Mouse (Mus musculus) embryonic fibroblast, embryonic 13.5 days (primary cell): Measurements from ENCODE around the gene Arhgap33.

ENCODE experiments used
- CTCF ChIP-seq: IDR thresholded peaks from 2 replicates; pipeline ENCODE4 v1.5.1; 2011; ENCODE audit warnings: mild to moderate bottlenecking, control low read depth, low read length, moderate library complexity, borderline replicate concordance; ENCODE audit not compliant: insufficient read depth
- POLR2A ChIP-seq: IDR thresholded peaks from 2 replicates; pipeline ENCODE4 v1.6.1; 2011; ENCODE audit warnings: low read depth, mild to moderate bottlenecking, control low read depth, low read length, moderate library complexity

GRCm38 (mm10) chr7:30508061-30508460 is 26.8 kb downstream of the Arhgap33 start:
- TF ChIP-seq CTCF (no peak), POLR2A (no peak)
